Mouse (Mus musculus) forebrain, embryonic 15.5 days (tissue): ENCODE measurements around the gene Vti1b. TPM values are rescaled to one million over a fixed set of nuclear protein-coding genes. Genes with fewer than 3 reads are reported as not detected.
"Not testable (repeated sequence)": the region's sequence is repeated elsewhere in the genome, so short reads cannot be mapped to it uniquely, and the experiment has no call there.

Experiments
- ATAC-seq: fragments of 200-750 bp; cut with Nextera tagmentation; replicated peaks from 2 replicates; pipeline ENCODE4 v1.8.0; 2017; ENCODE audit warnings: mild to moderate bottlenecking, moderate TSS enrichment, moderate library complexity
- H3K27ac ChIP-seq: fragments of 300-500 bp; sonication (generic); replicated peaks from 2 replicates; pipeline ENCODE4 v1.5.1; 2015; ENCODE audit warnings: mild to moderate bottlenecking, inconsistent platforms
- H3K27me3 ChIP-seq: fragments of 300-500 bp; sonication (generic); 2 replicates; pipeline ENCODE4 v1.6.1; 2015; ENCODE audit warnings: inconsistent platforms
- H3K36me3 ChIP-seq: fragments of 300-500 bp; sonication (generic); 2 replicates; pipeline ENCODE4 v1.6.1; 2015; ENCODE audit warnings: mild to moderate bottlenecking, inconsistent platforms
- H3K4me1 ChIP-seq: fragments of 300-500 bp; sonication (generic); 2 replicates; pipeline ENCODE4 v1.6.1; 2015; ENCODE audit warnings: inconsistent platforms
- H3K4me2 ChIP-seq: fragments of 300-500 bp; sonication (generic); replicated peaks from 2 replicates; pipeline ENCODE4 v1.6.1; 2015; ENCODE audit warnings: mild to moderate bottlenecking, inconsistent platforms
- H3K4me3 ChIP-seq: fragments of 300-500 bp; sonication (generic); 2 replicates; pipeline ENCODE4 v1.5.1; 2015; ENCODE audit warnings: mild to moderate bottlenecking, inconsistent platforms
- H3K9ac ChIP-seq: fragments of 300-500 bp; sonication (generic); replicated peaks from 2 replicates; pipeline ENCODE4 v1.6.1; 2015; ENCODE audit warnings: mild to moderate bottlenecking, inconsistent platforms
- H3K9me3 ChIP-seq: fragments of 300-500 bp; sonication (generic); 2 replicates; pipeline ENCODE4 v1.6.1; 2016; ENCODE audit warnings: inconsistent platforms
- WGBS: fragments of 180-500 bp; shearing (Covaris S2); methylation state at CpG from one replicate; pipeline ENCODE4 v1.1.7; 2015; ENCODE audit warnings: mixed read lengths; 5-methylcytosine and 5-hydroxymethylcytosine counted together
- polyA plus RNA-seq: library from polyadenylated mRNA; unstranded; fragments of >200 nt; fragmentation: Nextera tagmentation; extraction: Ambion mirVana; gene quantifications from 2 replicates; pipeline ENCODE4 v1.2.1, GENCODE M21; 2015

The Vti1b gene
- polyA plus RNA-seq, result 173 and 180 TPM in 2 replicates

GRCm38 (mm10) chr12:79172019-79172941 is at the start of gene Vti1b:
Gene Vti1b (minus strand): TSS chr12:79172667.
- Histone ChIP-seq H3K9me3 (no peaks in the 10 kb centered on the region), H3K36me3 (peaks cover 21% of the 10 kb centered on the region), H3K4me1 (peaks cover 25% of the 10 kb centered on the region), H3K27me3 (no peaks in the 10 kb centered on the region), H3K27ac (peak within 1 kb of the TSS; percentile 97), H3K4me3 (peak within 1 kb of the TSS; percentile 91), H3K4me2 (peak within 1 kb of the TSS; percentile 63), H3K9ac (peak within 1 kb of the TSS; percentile 89)
- ATAC-seq, result peak; percentile 99
- WGBS, result under 1% methylated on average over 73 of the region's 73 CpGs

GRCm38 (mm10) chr12:79217511-79217910 is 45.0 kb upstream of the Vti1b start:
- Histone ChIP-seq H3K4me1 (no peaks in the 10 kb centered on the region), H3K27ac (no peak overlapping the region), H3K9ac (no peak overlapping the region), H3K9me3 (no peaks in the 10 kb centered on the region), H3K36me3 (no peaks in the 10 kb centered on the region), H3K4me2 (no peak overlapping the region), H3K27me3 (no peaks in the 10 kb centered on the region), H3K4me3 (no peak overlapping the region)
- 71% methylated on average over 5 of the region's 5 CpGs for WGBS
- no peak for ATAC-seq

- Histone ChIP-seq H3K4me3 (no peak overlapping the region), H3K36me3 (no peaks in the 10 kb centered on the region), H3K9me3 (no peaks in the 10 kb centered on the region), H3K27me3 (no peaks in the 10 kb centered on the region), H3K27ac (no peak overlapping the region), H3K9ac (no peak overlapping the region), H3K4me1 (peaks cover 4% of the 10 kb centered on the region; the same call in 1 of the 2 replicates), H3K4me2 (no peak overlapping the region)
- ATAC-seq, result no peak
- 92% methylated on average over 8 of the region's 8 CpGs for WGBS
Measured at GRCm38 (mm10) chr12:79211447-79211846, 39.0 kb upstream of the Vti1b start.

- Histone ChIP-seq H3K9ac (peak within 1 kb of the TSS; percentile 35), H3K36me3 (no peaks in the 10 kb centered on the region), H3K4me1 (peaks cover 4% of the 10 kb centered on the region; the same call in 1 of the 2 replicates), H3K27me3 (no peaks in the 10 kb centered on the region), H3K27ac (no peak within 1 kb of the TSS), H3K4me2 (peak within 1 kb of the TSS; percentile 71), H3K4me3 (peak within 1 kb of the TSS; percentile 49), H3K9me3 (no peaks in the 10 kb centered on the region)
- 4% methylated on average over 13 of the region's 13 CpGs for WGBS
- ATAC-seq, result peak; percentile 82; the same call in 1 of the 2 replicates
Measured at GRCm38 (mm10) chr12:79208703-79209464, 36.4 kb upstream of the Vti1b start, which contains the start of gene Rdh12. Gene Rdh12 (plus strand): TSS chr12:79208914.

GRCm38 (mm10) chr12:79201882-79202281 is 29.4 kb upstream of the Vti1b start:
- Histone ChIP-seq H3K4me3 (no peak overlapping the region), H3K4me2 (no peak overlapping the region), H3K4me1 (no peaks in the 10 kb centered on the region), H3K27me3 (no peaks in the 10 kb centered on the region), H3K9me3 (no peaks in the 10 kb centered on the region), H3K27ac (no peak overlapping the region), H3K9ac (no peak overlapping the region), H3K36me3 (no peaks in the 10 kb centered on the region)
- 89% methylated on average over 3 of the region's 3 CpGs for WGBS
- no peak for ATAC-seq

GRCm38 (mm10) chr12:79197105-79197504 is 24.6 kb upstream of the Vti1b start:
- WGBS, result 84% methylated on average over 5 of the region's 5 CpGs
- no peak overlapping the region for H3K4me3 ChIP-seq
- no peak for ATAC-seq

GRCm38 (mm10) chr12:79193441-79193840 is 21.0 kb upstream of the Vti1b start:
- 2% methylated on average over 3 of the region's 3 CpGs for WGBS
- H3K9ac ChIP-seq, result no peak overlapping the region
- no peaks in the 10 kb centered on the region for H3K9me3 ChIP-seq
- no peaks in the 10 kb centered on the region for H3K27me3 ChIP-seq
- H3K4me1 ChIP-seq, result peaks cover 22% of the 10 kb centered on the region
- no peak for ATAC-seq
- no peak overlapping the region for H3K27ac ChIP-seq
- no peak overlapping the region for H3K4me2 ChIP-seq
- peaks cover under 1% of the 10 kb centered on the region; the same call in 1 of the 2 replicates for H3K36me3 ChIP-seq
- no peak overlapping the region for H3K4me3 ChIP-seq

More at GRCm38 (mm10) chr12:79197105-79197504, 24.6 kb upstream of the Vti1b start:
- Histone ChIP-seq H3K27ac (no peak overlapping the region), H3K4me2 (no peak overlapping the region), H3K9me3 (no peaks in the 10 kb centered on the region), H3K9ac (no peak overlapping the region), H3K27me3 (no peaks in the 10 kb centered on the region), H3K36me3 (no peaks in the 10 kb centered on the region), H3K4me1 (0 out of 2 replicates have a peak, but pooled peaks cover under 1% of the 10 kb centered on the region)

GRCm38 (mm10) chr12:79192193-79192592 is 19.7 kb upstream of the Vti1b start, which contains the start of gene Rdh11:
Gene Rdh11 (minus strand): TSS chr12:79192293.
- Histone ChIP-seq H3K9ac (peak within 1 kb of the TSS; percentile 73), H3K27me3 (no peaks in the 10 kb centered on the region), H3K36me3 (peaks cover 11% of the 10 kb centered on the region), H3K4me3 (peak within 1 kb of the TSS; percentile 77), H3K9me3 (no peaks in the 10 kb centered on the region), H3K4me1 (peaks cover 22% of the 10 kb centered on the region), H3K27ac (peak within 1 kb of the TSS; percentile 83), H3K4me2 (peak within 1 kb of the TSS; percentile 76)
- no peak for ATAC-seq
- 69% methylated on average over 6 of the region's 6 CpGs for WGBS

- peak overlapping the region; percentile 73 for H3K9ac ChIP-seq
- peaks cover 22% of the 10 kb centered on the region for H3K4me1 ChIP-seq
- H3K27me3 ChIP-seq, result no peaks in the 10 kb centered on the region
- peaks cover 16% of the 10 kb centered on the region for H3K36me3 ChIP-seq
- ATAC-seq, result peak; percentile 91
- H3K27ac ChIP-seq, result peak overlapping the region; percentile 83
- 6% methylated on average over 14 of the region's 14 CpGs for WGBS
- H3K4me2 ChIP-seq, result peak overlapping the region; percentile 76
- peak overlapping the region; percentile 77 for H3K4me3 ChIP-seq
- no peaks in the 10 kb centered on the region for H3K9me3 ChIP-seq
Measured at GRCm38 (mm10) chr12:79191701-79192100, 19.2 kb upstream of the Vti1b start.

- H3K9ac ChIP-seq, result peak overlapping the region; percentile 73
- peaks cover 22% of the 10 kb centered on the region for H3K4me1 ChIP-seq
- H3K4me2 ChIP-seq, result peak overlapping the region; percentile 76
- H3K4me3 ChIP-seq, result peak overlapping the region; percentile 77
- H3K9me3 ChIP-seq, result no peaks in the 10 kb centered on the region
- no peaks in the 10 kb centered on the region for H3K27me3 ChIP-seq
- H3K27ac ChIP-seq, result peak overlapping the region; percentile 83
- peak; percentile 95 for ATAC-seq
- WGBS, result under 1% methylated on average over 18 of the region's 18 CpGs
- peaks cover 22% of the 10 kb centered on the region for H3K36me3 ChIP-seq
Measured at GRCm38 (mm10) chr12:79190931-79191673, 18.6 kb upstream of the Vti1b start.

- H3K36me3 ChIP-seq, result peaks cover 73% of the 10 kb centered on the region
- H3K4me3 ChIP-seq, H3K27me3 ChIP-seq, H3K27ac ChIP-seq, H3K9ac ChIP-seq, H3K4me2 ChIP-seq, ATAC-seq, H3K9me3 ChIP-seq: not testable (repeated sequence)
- peaks cover 11% of the 10 kb centered on the region for H3K4me1 ChIP-seq
- 92% methylated on average over 5 of the region's 6 CpGs for WGBS
Measured at GRCm38 (mm10) chr12:79185160-79185559, 12.7 kb upstream of the Vti1b start.
